Mouse (Mus musculus) embryonic facial prominence, embryonic 14.5 days (tissue): Measurements from ENCODE around the gene Ccdc194. TPM values are rescaled to one million over a fixed set of nuclear protein-coding genes. Genes with fewer than 3 reads are reported as not detected.

Source experiments
- ATAC-seq: fragments of 200-750 bp; cut with Nextera tagmentation; 2 replicates; pipeline ENCODE4 v1.8.0; 2017; ENCODE audit warnings: low read depth, moderate number of reproducible peaks, moderate TSS enrichment
- DNase-seq: peaks from one replicate; pipeline ENCODE4 v3.0.0-alpha.2; 2015; ENCODE audit warnings: low spot score
- H3K27ac ChIP-seq: fragments of 300-500 bp; sonication (generic); replicated peaks from 2 replicates; pipeline ENCODE4 v1.5.1; 2014; ENCODE audit warnings: low read depth, mild to moderate bottlenecking, low read length, moderate library complexity
- H3K27me3 ChIP-seq: fragments of 300-500 bp; sonication (generic); replicated peaks from 2 replicates; pipeline ENCODE4 v1.6.1; 2014; ENCODE audit warnings: low read length; ENCODE audit not compliant: control insufficient read depth, insufficient read depth
- H3K36me3 ChIP-seq: fragments of 300-500 bp; sonication (generic); 2 replicates; pipeline ENCODE4 v1.6.1; 2014; ENCODE audit warnings: low read length, mixed read lengths; ENCODE audit not compliant: control insufficient read depth, insufficient read depth
- H3K4me1 ChIP-seq: fragments of 300-500 bp; sonication (generic); 2 replicates; pipeline ENCODE4 v1.6.1; 2014; ENCODE audit warnings: antibody characterized with exemption, low read length; ENCODE audit not compliant: control insufficient read depth, insufficient read depth
- H3K4me2 ChIP-seq: fragments of 300-500 bp; sonication (generic); 2 replicates; pipeline ENCODE4 v1.6.1; 2014; ENCODE audit warnings: low read depth, mild to moderate bottlenecking, low read length, moderate library complexity, mixed read lengths
- H3K4me3 ChIP-seq: fragments of 300-500 bp; sonication (generic); 2 replicates; pipeline ENCODE4 v1.5.1; 2014; ENCODE audit warnings: low read depth, mild to moderate bottlenecking, low read length
- H3K9ac ChIP-seq: fragments of 300-500 bp; sonication (generic); 2 replicates; pipeline ENCODE4 v1.6.1; 2014; ENCODE audit warnings: low read depth, mild to moderate bottlenecking, low read length, moderate library complexity, mixed read lengths
- H3K9me3 ChIP-seq: fragments of 300-500 bp; sonication (generic); 2 replicates; pipeline ENCODE4 v1.6.1; 2016; ENCODE audit warnings: low read length; ENCODE audit not compliant: control insufficient read depth
- WGBS: fragments of 180-500 bp; shearing (Covaris S2); extraction: QIAGEN DNeasy Blood & Tissue Kit; methylation state at CpG from one replicate; pipeline ENCODE4 v1.1.7; 2014; 5-methylcytosine and 5-hydroxymethylcytosine counted together
- polyA plus RNA-seq: library from polyadenylated mRNA; unstranded; fragments of >200 nt; fragmentation: Nextera tagmentation; extraction: Ambion mirVana; gene quantifications from 2 replicates; pipeline ENCODE4 v1.2.1, GENCODE M21; 2014

Gene Ccdc194
- polyA plus RNA-seq, 1 experiment from 2014 or later = 3.5 TPM

- Histone ChIP-seq H3K4me3 (no peak overlapping the region), H3K27ac (no peak overlapping the region), H3K9me3 (no peaks in the 10 kb centered on the region), H3K4me2 (no peak overlapping the region), H3K36me3 (peaks cover 41% of the 10 kb centered on the region), H3K9ac (no peak overlapping the region), H3K27me3 (no peaks in the 10 kb centered on the region), H3K4me1 (peaks cover 10% of the 10 kb centered on the region)
- 52% methylated on average over 8 of the region's 8 CpGs for WGBS
- no peak for ATAC-seq
- DNase-seq = peak; percentile 59
Observed at GRCm38 (mm10) chr8:71483932-71484331, 41.6 kb downstream of the Ccdc194 start.

- Histone ChIP-seq H3K4me3 (no peak overlapping the region), H3K27me3 (no peaks in the 10 kb centered on the region; the same call in 1 of the 2 replicates), H3K9ac (no peak overlapping the region), H3K9me3 (no peaks in the 10 kb centered on the region), H3K4me1 (no peaks in the 10 kb centered on the region), H3K27ac (no peak overlapping the region), H3K4me2 (no peak overlapping the region), H3K36me3 (peaks cover 54% of the 10 kb centered on the region)
- DNase-seq (no peak), ATAC-seq (no peak)
- 93% methylated on average over 6 of the region's 11 CpGs for WGBS
Observed at GRCm38 (mm10) chr8:71478943-71479342, 46.6 kb downstream of the Ccdc194 start.

- Histone ChIP-seq H3K27me3 (no peaks in the 10 kb centered on the region; the same call in 1 of the 2 replicates), H3K9me3 (no peaks in the 10 kb centered on the region), H3K9ac (peak overlapping the region; percentile 77), H3K36me3 (peaks cover 63% of the 10 kb centered on the region), H3K4me2 (peak overlapping the region; percentile 88), H3K27ac (peak overlapping the region; percentile 75; the same call in 1 of the 2 replicates), H3K4me1 (no peaks in the 10 kb centered on the region), H3K4me3 (peak overlapping the region; percentile 65)
- ATAC-seq (no peak), DNase-seq (no peak)
- 40% methylated on average over 14 of the region's 14 CpGs for WGBS
Observed at GRCm38 (mm10) chr8:71477196-71477845, 48.2 kb downstream of the Ccdc194 start.

- peak; percentile 91 for DNase-seq
- Histone ChIP-seq H3K4me1 (no peaks in the 10 kb centered on the region), H3K4me3 (peak overlapping the region; percentile 65), H3K27ac (peak overlapping the region; percentile 75), H3K27me3 (no peaks in the 10 kb centered on the region; the same call in 1 of the 2 replicates), H3K9me3 (no peaks in the 10 kb centered on the region), H3K4me2 (peak overlapping the region; percentile 88), H3K9ac (peak overlapping the region; percentile 77), H3K36me3 (peaks cover 63% of the 10 kb centered on the region)
- peak; percentile 84 for ATAC-seq
- 0% methylated on average over 27 of the region's 121 CpGs for WGBS
Observed at GRCm38 (mm10) chr8:71476099-71476940, 49.2 kb downstream of the Ccdc194 start.

GRCm38 (mm10) chr8:71475702-71476075 is 49.8 kb downstream of the Ccdc194 start:
- ATAC-seq (no peak), DNase-seq (no peak)
- WGBS = 23% methylated on average over 4 of the region's 4 CpGs
- H3K4me3 ChIP-seq = peak overlapping the region; percentile 65
- H3K4me1 ChIP-seq = no peaks in the 10 kb centered on the region
- H3K36me3 ChIP-seq = peaks cover 63% of the 10 kb centered on the region
- peak overlapping the region; percentile 77 for H3K9ac ChIP-seq
- H3K27me3 ChIP-seq = no peaks in the 10 kb centered on the region; the same call in 1 of the 2 replicates
- no peaks in the 10 kb centered on the region for H3K9me3 ChIP-seq
- peak overlapping the region; percentile 88 for H3K4me2 ChIP-seq
- H3K27ac ChIP-seq = peak overlapping the region; percentile 75; the same call in 1 of the 2 replicates

DNA sequence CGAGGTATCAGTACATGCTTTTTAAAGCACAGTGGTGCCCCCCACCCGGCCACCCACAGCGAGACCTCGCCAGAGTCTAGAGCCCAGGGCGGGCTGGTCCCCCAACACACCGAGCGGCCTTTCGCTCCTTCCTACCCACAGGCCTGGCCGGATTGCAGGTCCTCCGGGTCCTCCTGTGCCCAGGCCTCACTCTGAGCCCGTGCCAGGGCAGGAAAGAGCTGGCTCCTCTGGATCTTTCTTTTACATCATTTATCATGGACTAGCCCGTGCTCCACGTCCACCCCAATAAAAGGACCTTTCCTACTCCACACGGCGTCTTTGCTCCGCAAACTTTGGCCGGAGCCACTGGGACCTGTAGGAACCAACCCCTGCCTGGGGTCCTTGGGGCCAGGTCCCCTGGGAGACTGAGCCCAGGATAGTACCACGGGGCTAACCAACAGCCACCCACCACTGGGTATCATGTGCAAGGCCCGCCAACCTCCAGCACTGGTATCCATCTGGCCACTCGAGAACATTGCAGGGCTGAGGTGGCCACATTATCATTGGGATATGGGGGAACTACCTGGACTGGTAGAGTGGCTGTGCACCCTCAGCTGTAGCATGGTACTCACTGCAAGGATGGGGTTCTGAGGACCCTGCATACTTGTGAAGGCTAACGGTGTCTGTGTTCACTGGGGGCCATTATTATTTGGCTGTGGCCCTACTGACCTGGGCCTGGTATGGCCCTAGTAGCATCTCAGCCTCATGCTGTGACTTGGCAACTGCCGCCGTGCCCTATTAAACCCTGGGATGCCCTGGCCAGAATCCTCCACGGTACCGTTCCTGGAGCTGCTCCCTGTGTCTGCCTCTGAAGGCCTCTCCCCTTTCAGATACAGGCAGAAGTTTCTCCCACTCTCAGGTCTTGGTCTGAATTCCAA is 50.5 kb downstream of the Ccdc194 start:
- H3K4me1 ChIP-seq = peaks cover 2% of the 10 kb centered on the region; the same call in 1 of the 2 replicates
- no peak for DNase-seq
- H3K9me3 ChIP-seq = no peaks in the 10 kb centered on the region
- H3K4me2 ChIP-seq = no peak overlapping the region
- no peak overlapping the region for H3K9ac ChIP-seq
- 87% methylated on average over 25 of the region's 25 CpGs for WGBS
- no peak overlapping the region for H3K4me3 ChIP-seq
- H3K36me3 ChIP-seq = peaks cover 57% of the 10 kb centered on the region
- no peaks in the 10 kb centered on the region; the same call in 1 of the 2 replicates for H3K27me3 ChIP-seq
- no peak overlapping the region for H3K27ac ChIP-seq
- no peak for ATAC-seq

GRCm38 (mm10) chr8:71474344-71474743 is 51.2 kb downstream of the Ccdc194 start:
- no peaks in the 10 kb centered on the region for H3K9me3 ChIP-seq

More at GRCm38 (mm10) chr8:71474344-71474743, 51.2 kb downstream of the Ccdc194 start:
- Histone ChIP-seq H3K4me2 (no peak overlapping the region), H3K4me3 (no peak overlapping the region), H3K27ac (no peak overlapping the region), H3K27me3 (no peaks in the 10 kb centered on the region; the same call in 1 of the 2 replicates), H3K9ac (no peak overlapping the region), H3K4me1 (peaks cover 7% of the 10 kb centered on the region), H3K36me3 (peaks cover 52% of the 10 kb centered on the region)
- WGBS = 95% methylated on average over 17 of the region's 18 CpGs
- ATAC-seq (no peak), DNase-seq (no peak)
